Mouse (Mus musculus): ENCODE results near the gene Zfp865. TPM values are rescaled to one million over a fixed set of nuclear protein-coding genes. Genes with fewer than 3 reads are reported as not detected.

Gene Zfp865
- polyA plus RNA-seq, 1 experiment, result 16.5 TPM

GRCm38 (mm10) chr7:5060944-5061773 lies 41.0 kb downstream of the Zfp865 start:
- H3ac ChIP-seq (ENCODE audit: control insufficient read depth, insufficient read length, low read depth), result peak overlapping the region; percentile 93

GRCm38 (mm10) chr7:5061774-5062359 lies 41.7 kb downstream of the Zfp865 start, which contains the start of gene U2af2:
TSS of gene U2af2 (plus strand) at chr7:5062143.
- Histone ChIP-seq H3K79me3 (ENCODE audit: low read depth) (peaks cover 41% of the 10 kb centered on the region), H3ac (ENCODE audit: control insufficient read depth, insufficient read length, low read depth) (peak within 1 kb of the TSS; percentile 93), H3K27me3 (ENCODE audit: control insufficient read depth, insufficient read depth, insufficient read length) (peaks cover 3% of the 10 kb centered on the region), H3K36me3 (ENCODE audit: control insufficient read depth, insufficient read depth) (peaks cover 22% of the 10 kb centered on the region), H3K4me3 (ENCODE audit: insufficient read depth, poor library complexity, severe bottlenecking) (peak within 1 kb of the TSS; percentile 75), H3K79me2 (ENCODE audit: control insufficient read depth, insufficient read depth) (peaks cover 46% of the 10 kb centered on the region)
- TF ChIP-seq MYOG (IDR thresholded peaks at IDR 0.05; ENCODE audit: control insufficient read depth, extremely low read depth, insufficient read length) (no peak), MYOD1 (IDR thresholded peaks at IDR 0.05; ENCODE audit: control insufficient read depth, insufficient read length, low read depth) (no peak), CTCF (IDR thresholded peaks at IDR 0.05; ENCODE audit: control insufficient read depth, insufficient read depth, insufficient read length) (no peak), CEBPB (IDR thresholded peaks at IDR 0.05; ENCODE audit: low read depth) (no peak), MAX (IDR thresholded peaks at IDR 0.05) (no peak), FOSL1 (IDR thresholded peaks at IDR 0.05; ENCODE audit: insufficient read depth, low read length, poor library complexity, severe bottlenecking) (no peak), USF1 (IDR thresholded peaks at IDR 0.05; ENCODE audit: low read depth) (no peak)

More at GRCm38 (mm10) chr7:5060944-5061773, 41.0 kb downstream of the Zfp865 start:
- H3K36me3 ChIP-seq (ENCODE audit: control insufficient read depth, insufficient read depth), result peaks cover 14% of the 10 kb centered on the region
- peak overlapping the region; percentile 75 for H3K4me3 ChIP-seq (ENCODE audit: insufficient read depth, poor library complexity, severe bottlenecking)
- no peak for TF ChIP-seq CEBPB (IDR thresholded peaks at IDR 0.05; ENCODE audit: low read depth)
- peak; percentile 18 for TF ChIP-seq CTCF (IDR thresholded peaks at IDR 0.05; ENCODE audit: control insufficient read depth, insufficient read depth, insufficient read length)
- TF ChIP-seq FOSL1 (IDR thresholded peaks at IDR 0.05; ENCODE audit: insufficient read depth, low read length, poor library complexity, severe bottlenecking), result no peak
- peaks cover 39% of the 10 kb centered on the region for H3K79me2 ChIP-seq (ENCODE audit: control insufficient read depth, insufficient read depth)
- H3K27me3 ChIP-seq (ENCODE audit: control insufficient read depth, insufficient read depth, insufficient read length), result peaks cover 7% of the 10 kb centered on the region
- H3K79me3 ChIP-seq (ENCODE audit: low read depth), result peaks cover 34% of the 10 kb centered on the region

GRCm38 (mm10) chr7:5062360-5063001 lies 42.3 kb downstream of the Zfp865 start:
- H3K27me3 ChIP-seq (ENCODE audit: control insufficient read depth, insufficient read depth, insufficient read length), result no peaks in the 10 kb centered on the region
- peak overlapping the region; percentile 86 for H3ac ChIP-seq (ENCODE audit: control insufficient read depth, insufficient read length, low read depth)
- peaks cover 52% of the 10 kb centered on the region for H3K79me2 ChIP-seq (ENCODE audit: control insufficient read depth, insufficient read depth)
- peaks cover 47% of the 10 kb centered on the region for H3K79me3 ChIP-seq (ENCODE audit: low read depth)
- peaks cover 26% of the 10 kb centered on the region for H3K36me3 ChIP-seq (ENCODE audit: control insufficient read depth, insufficient read depth)
- H3K4me3 ChIP-seq (ENCODE audit: insufficient read depth, poor library complexity, severe bottlenecking), result peak overlapping the region; percentile 75
- TF ChIP-seq FOSL1 (IDR thresholded peaks at IDR 0.05; ENCODE audit: insufficient read depth, low read length, poor library complexity, severe bottlenecking) (no peak), USF1 (IDR thresholded peaks at IDR 0.05; ENCODE audit: low read depth) (peak; percentile 84)

GRCm38 (mm10) chr7:5064886-5065285 lies 44.7 kb downstream of the Zfp865 start:
- Histone ChIP-seq H3K79me3 (ENCODE audit: low read depth) (peaks cover 70% of the 10 kb centered on the region), H3K36me3 (ENCODE audit: control insufficient read depth, insufficient read depth) (peaks cover 49% of the 10 kb centered on the region), H3K27me3 (ENCODE audit: control insufficient read depth, insufficient read depth, insufficient read length) (no peaks in the 10 kb centered on the region), H3K4me3 (ENCODE audit: insufficient read depth, poor library complexity, severe bottlenecking) (no peak overlapping the region), H3ac (ENCODE audit: control insufficient read depth, insufficient read length, low read depth) (no peak overlapping the region), H3K79me2 (ENCODE audit: control insufficient read depth, insufficient read depth) (peaks cover 76% of the 10 kb centered on the region)
- TF ChIP-seq MYOD1 (IDR thresholded peaks at IDR 0.05; ENCODE audit: control insufficient read depth, insufficient read length, low read depth), result no peak
- no peak for TF ChIP-seq USF1 (IDR thresholded peaks at IDR 0.05; ENCODE audit: low read depth)
- TF ChIP-seq FOSL1 (IDR thresholded peaks at IDR 0.05; ENCODE audit: insufficient read depth, low read length, poor library complexity, severe bottlenecking), result no peak
- TF ChIP-seq CEBPB (IDR thresholded peaks at IDR 0.05; ENCODE audit: low read depth), result no peak
- no peak for TF ChIP-seq CTCF (IDR thresholded peaks at IDR 0.05; ENCODE audit: control insufficient read depth, insufficient read depth, insufficient read length)
- no peak for TF ChIP-seq MYOG (IDR thresholded peaks at IDR 0.05; ENCODE audit: control insufficient read depth, extremely low read depth, insufficient read length)
- no peak for TF ChIP-seq MAX (IDR thresholded peaks at IDR 0.05)

- H3K79me3 ChIP-seq (ENCODE audit: low read depth), result peaks cover 57% of the 10 kb centered on the region
- H3K36me3 ChIP-seq (ENCODE audit: control insufficient read depth, insufficient read depth), result peaks cover 82% of the 10 kb centered on the region
- TF ChIP-seq CEBPB (IDR thresholded peaks at IDR 0.05; ENCODE audit: low read depth) (no peak), USF1 (IDR thresholded peaks at IDR 0.05; ENCODE audit: low read depth) (no peak), MYOD1 (IDR thresholded peaks at IDR 0.05; ENCODE audit: control insufficient read depth, insufficient read length, low read depth) (no peak), MYOG (IDR thresholded peaks at IDR 0.05; ENCODE audit: control insufficient read depth, extremely low read depth, insufficient read length) (no peak), FOSL1 (IDR thresholded peaks at IDR 0.05; ENCODE audit: insufficient read depth, low read length, poor library complexity, severe bottlenecking) (no peak)
- no peak overlapping the region for H3K4me3 ChIP-seq (ENCODE audit: insufficient read depth, poor library complexity, severe bottlenecking)
- H3K27me3 ChIP-seq (ENCODE audit: control insufficient read depth, insufficient read depth, insufficient read length), result no peaks in the 10 kb centered on the region
- no peak overlapping the region for H3ac ChIP-seq (ENCODE audit: control insufficient read depth, insufficient read length, low read depth)
- peaks cover 86% of the 10 kb centered on the region for H3K79me2 ChIP-seq (ENCODE audit: control insufficient read depth, insufficient read depth)
Measured at GRCm38 (mm10) chr7:5073586-5073985, 53.4 kb downstream of the Zfp865 start.

Data from C2C12 (cell line).